Mouse (Mus musculus) intestine, embryonic 15.5 days (tissue): ENCODE data around the gene Tgif2lx2. TPM values are rescaled to one million over a fixed set of nuclear protein-coding genes. Genes with fewer than 3 reads are reported as not detected.
"Not testable (repeated sequence)": the region's sequence is repeated elsewhere in the genome, so short reads cannot be mapped to it uniquely, and the experiment has no call there.

ENCODE experiments used
- ATAC-seq: fragments of 200-750 bp; cut with Nextera tagmentation; 2 replicates; pipeline ENCODE4 v1.8.0; 2017; ENCODE audit warnings: moderate TSS enrichment, moderate library complexity
- H3K27ac ChIP-seq: fragments of 300-500 bp; sonication (generic); 2 replicates; pipeline ENCODE4 v1.5.1; 2015; ENCODE audit warnings: mild to moderate bottlenecking, inconsistent platforms
- H3K27me3 ChIP-seq: fragments of 300-500 bp; sonication (generic); replicated peaks from 2 replicates; pipeline ENCODE4 v1.6.1; 2015; ENCODE audit warnings: inconsistent platforms
- H3K36me3 ChIP-seq: fragments of 300-500 bp; sonication (generic); 2 replicates; pipeline ENCODE4 v1.6.1; 2015; ENCODE audit warnings: inconsistent platforms
- H3K4me1 ChIP-seq: fragments of 300-500 bp; sonication (generic); replicated peaks from 2 replicates; pipeline ENCODE4 v1.6.1; 2015; ENCODE audit warnings: inconsistent platforms
- H3K4me2 ChIP-seq: fragments of 300-500 bp; sonication (generic); replicated peaks from 2 replicates; pipeline ENCODE4 v1.6.1; 2015; ENCODE audit warnings: mild to moderate bottlenecking, inconsistent platforms
- H3K4me3 ChIP-seq: fragments of 300-500 bp; sonication (generic); replicated peaks from 2 replicates; pipeline ENCODE4 v1.5.1; 2015; ENCODE audit warnings: inconsistent platforms
- H3K9ac ChIP-seq: fragments of 300-500 bp; sonication (generic); 2 replicates; pipeline ENCODE4 v1.6.1; 2015; ENCODE audit warnings: inconsistent platforms
- H3K9me3 ChIP-seq: fragments of 300-500 bp; sonication (generic); 2 replicates; pipeline ENCODE4 v1.6.1; 2016; ENCODE audit warnings: inconsistent platforms
- WGBS: fragments of 180-500 bp; shearing (Covaris S2); methylation state at CpG from one replicate; pipeline ENCODE4 v1.1.7; 2015; 5-methylcytosine and 5-hydroxymethylcytosine counted together
- polyA plus RNA-seq: library from polyadenylated mRNA; unstranded; fragments of >200 nt; fragmentation: Nextera tagmentation; extraction: Ambion mirVana; gene quantifications from 2 replicates; pipeline ENCODE4 v1.2.1, GENCODE M21; 2015

Tgif2lx2 gene
- not detected in 2 replicates for polyA plus RNA-seq

DNA sequence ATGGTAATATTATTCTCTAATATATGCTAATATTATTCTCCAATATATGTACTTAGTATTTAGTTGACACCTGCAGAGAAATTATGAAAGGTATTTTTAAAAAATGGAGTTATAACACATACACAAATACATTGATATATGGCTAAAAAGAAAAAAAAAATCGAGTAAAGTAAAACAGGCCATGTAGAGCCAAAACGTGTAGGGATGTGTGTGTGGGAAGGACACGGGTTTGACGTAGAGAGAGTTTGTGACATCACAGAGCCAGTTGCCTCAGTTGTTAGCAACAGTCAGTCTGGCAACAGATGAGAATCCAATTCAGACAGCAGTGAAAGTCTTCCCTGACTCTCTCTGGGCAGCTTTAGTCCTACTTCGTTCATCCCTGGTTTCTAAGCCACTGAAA lies at the start of gene Tgif2lx2:
TSS of gene Tgif2lx2 (plus strand) at position 301 of the 400 bp plus-strand sequence.
- no CpG with 5 or more reads among the region's 5 CpGs for WGBS
- not testable (repeated sequence) for H3K27ac ChIP-seq, H3K36me3 ChIP-seq, H3K4me3 ChIP-seq, H3K4me2 ChIP-seq, H3K9me3 ChIP-seq, H3K27me3 ChIP-seq, H3K9ac ChIP-seq, H3K4me1 ChIP-seq, ATAC-seq

Other genes with a start within 250 kb of the Tgif2lx2 start
- gene Tgif2lx1, start 53.5 kb downstream of the Tgif2lx2 start, polyA plus RNA-seq: not detected in 2 replicates